Mouse (Mus musculus) embryonic facial prominence, embryonic 11.5 days (tissue): ENCODE data around the gene Sult3a2. TPM values are rescaled to one million over a fixed set of nuclear protein-coding genes. Genes with fewer than 3 reads are reported as not detected.
"Not testable (repeated sequence)": the region's sequence is repeated elsewhere in the genome, so short reads cannot be mapped to it uniquely, and the experiment has no call there.

Experiments
- ATAC-seq: fragments of 200-750 bp; cut with Nextera tagmentation; replicated peaks from 2 replicates; pipeline ENCODE4 v1.8.0; 2017; ENCODE audit warnings: low read depth; ENCODE audit not compliant: insufficient number of reproducible peaks, low FRiP score, low TSS enrichment
- DNase-seq: peaks from one replicate; pipeline ENCODE4 v3.0.0-alpha.2; 2015; ENCODE audit warnings: low spot score
- H3K27ac ChIP-seq: fragments of 300-500 bp; sonication (generic); replicated peaks from 2 replicates; pipeline ENCODE4 v1.5.1; 2014; ENCODE audit warnings: mild to moderate bottlenecking, low read depth, low read length, control low read depth
- H3K27me3 ChIP-seq: fragments of 300-500 bp; sonication (generic); 2 replicates; pipeline ENCODE4 v1.6.1; 2014; ENCODE audit warnings: mild to moderate bottlenecking, low read length, moderate library complexity, mixed read lengths; ENCODE audit not compliant: control insufficient read depth, insufficient read depth
- H3K36me3 ChIP-seq: fragments of 300-500 bp; sonication (generic); replicated peaks from 2 replicates; pipeline ENCODE4 v1.6.1; 2014; ENCODE audit warnings: low read depth, mild to moderate bottlenecking, low read length, moderate library complexity, mixed read lengths; ENCODE audit not compliant: control insufficient read depth, insufficient read depth
- H3K4me1 ChIP-seq: fragments of 300-500 bp; sonication (generic); 2 replicates; pipeline ENCODE4 v1.6.1; 2014; ENCODE audit warnings: low read length, mixed read lengths; ENCODE audit not compliant: control insufficient read depth, insufficient read depth
- H3K4me2 ChIP-seq: fragments of 300-500 bp; sonication (generic); 2 replicates; pipeline ENCODE4 v1.6.1; 2014; ENCODE audit warnings: low read depth, mild to moderate bottlenecking, control low read depth, low read length, moderate library complexity
- H3K4me3 ChIP-seq: fragments of 300-500 bp; sonication (generic); 2 replicates; pipeline ENCODE4 v1.5.1; 2014; ENCODE audit warnings: low read depth, low read length, control low read depth
- H3K9ac ChIP-seq: fragments of 300-500 bp; sonication (generic); replicated peaks from 2 replicates; pipeline ENCODE4 v1.6.1; 2014; ENCODE audit warnings: mild to moderate bottlenecking, control low read depth, low read length
- H3K9me3 ChIP-seq: fragments of 300-500 bp; sonication (generic); replicated peaks from 2 replicates; pipeline ENCODE4 v1.6.1; 2016; ENCODE audit warnings: mild to moderate bottlenecking, low read length, inconsistent platforms, mixed read lengths; ENCODE audit not compliant: control insufficient read depth
- WGBS: fragments of 180-500 bp; shearing (Covaris S2); extraction: QIAGEN DNeasy Blood & Tissue Kit; methylation state at CpG from one replicate; pipeline ENCODE4 v1.1.7; 2014; 5-methylcytosine and 5-hydroxymethylcytosine counted together
- polyA plus RNA-seq: library from polyadenylated mRNA; unstranded; fragments of >200 nt; fragmentation: Nextera tagmentation; extraction: Ambion mirVana; gene quantifications from 2 replicates; pipeline ENCODE4 v1.2.1, GENCODE M21; 2014

The Sult3a2 gene
- polyA plus RNA-seq, 1 experiment from 2014 or later, result not detected

- Histone ChIP-seq H3K36me3 (no peaks in the 10 kb centered on the region), H3K27me3 (no peaks in the 10 kb centered on the region), H3K9me3 (no peaks in the 10 kb centered on the region), H3K9ac (no peak overlapping the region), H3K4me2 (no peak overlapping the region), H3K4me1 (no peaks in the 10 kb centered on the region), H3K27ac (no peak overlapping the region), H3K4me3 (no peak overlapping the region)
- DNase-seq (no peak), ATAC-seq (no peak)
Measured at GRCm38 (mm10) chr10:33787541-33787940, 1.0 kb upstream of the Sult3a2 start.

GRCm38 (mm10) chr10:33735251-33735650 lies 51.3 kb downstream of the Sult3a2 start:
- not testable (repeated sequence) for H3K4me2 ChIP-seq, H3K36me3 ChIP-seq, DNase-seq, H3K9me3 ChIP-seq, H3K27me3 ChIP-seq, H3K9ac ChIP-seq, ATAC-seq, H3K27ac ChIP-seq, H3K4me1 ChIP-seq, H3K4me3 ChIP-seq
- WGBS, result 94% methylated on average over 7 of the region's 7 CpGs

- no peaks in the 10 kb centered on the region for H3K4me1 ChIP-seq
- DNase-seq, result no peak
- no peak overlapping the region for H3K4me2 ChIP-seq
- H3K9me3 ChIP-seq, result no peaks in the 10 kb centered on the region
- H3K27me3 ChIP-seq, result no peaks in the 10 kb centered on the region
- no peaks in the 10 kb centered on the region for H3K36me3 ChIP-seq
- H3K4me3 ChIP-seq, result no peak overlapping the region
- no peak for ATAC-seq
- no peak overlapping the region for H3K27ac ChIP-seq
- H3K9ac ChIP-seq, result no peak overlapping the region
Measured at GRCm38 (mm10) chr10:33733241-33733640, 53.3 kb downstream of the Sult3a2 start.

- no peaks in the 10 kb centered on the region for H3K27me3 ChIP-seq
Measured at GRCm38 (mm10) chr10:33732409-33733185, 53.9 kb downstream of the Sult3a2 start.

GRCm38 (mm10) chr10:33723764-33724163 lies 62.7 kb downstream of the Sult3a2 start:
- H3K27me3 ChIP-seq, result no peaks in the 10 kb centered on the region
- no peak for ATAC-seq
- no peak overlapping the region for H3K9ac ChIP-seq
- H3K36me3 ChIP-seq, result no peaks in the 10 kb centered on the region
- no peak overlapping the region for H3K27ac ChIP-seq
- no peak overlapping the region for H3K4me3 ChIP-seq
- H3K9me3 ChIP-seq, result no peaks in the 10 kb centered on the region
- H3K4me2 ChIP-seq, result no peak overlapping the region
- DNase-seq, result no peak
- H3K4me1 ChIP-seq, result no peaks in the 10 kb centered on the region
- WGBS, result 40% methylated on average over 6 of the region's 6 CpGs

More at GRCm38 (mm10) chr10:33732409-33733185, 53.9 kb downstream of the Sult3a2 start:
- no peak overlapping the region for H3K4me2 ChIP-seq
- no peaks in the 10 kb centered on the region for H3K36me3 ChIP-seq
- H3K4me1 ChIP-seq, result no peaks in the 10 kb centered on the region
- H3K9me3 ChIP-seq, result no peaks in the 10 kb centered on the region
- ATAC-seq (no peak), DNase-seq (no peak)
- H3K4me3 ChIP-seq, result no peak overlapping the region
- no peak overlapping the region for H3K9ac ChIP-seq
- H3K27ac ChIP-seq, result no peak overlapping the region
- 89% methylated on average over 4 of the region's 4 CpGs for WGBS

- no peaks in the 10 kb centered on the region for H3K9me3 ChIP-seq
- whole genome bisulfite sequencing, result 64% methylated on average over 4 of the region's 4 CpGs
- no peaks in the 10 kb centered on the region for H3K36me3 ChIP-seq
- no peaks in the 10 kb centered on the region for H3K4me1 ChIP-seq
- no peak overlapping the region for H3K4me3 ChIP-seq
- H3K4me2 ChIP-seq, result no peak overlapping the region
- H3K27ac ChIP-seq, result no peak overlapping the region
- no peaks in the 10 kb centered on the region for H3K27me3 ChIP-seq
- H3K9ac ChIP-seq, result no peak overlapping the region
- ATAC-seq (no peak), DNase-seq (no peak)
Measured at GRCm38 (mm10) chr10:33721827-33722438, 64.6 kb downstream of the Sult3a2 start.

Other genes with a start within 250 kb of the Sult3a2 start
- 0.50 and 0.71 TPM in 2 replicates for gene Clvs2, start 161.9 kb downstream of the Sult3a2 start, polyA plus RNA-seq
- not detected in 2 replicates for gene Sult3a1, start 71.0 kb upstream of the Sult3a2 start, polyA plus RNA-seq
- 0.06 TPM in 1 of 2 replicates, not detected in the other for gene Rsph4a, start 118.4 kb upstream of the Sult3a2 start, polyA plus RNA-seq
- 26.2 and 27.9 TPM in 2 replicates for gene Zup1, start 164.6 kb upstream of the Sult3a2 start, polyA plus RNA-seq
- 180 and 196 TPM in 2 replicates for gene Rwdd1, start 232.9 kb upstream of the Sult3a2 start, polyA plus RNA-seq